Mouse (Mus musculus) thymus, adult 2 months (tissue): ENCODE data around the gene Slc1a2.

Source experiments
- CTCF ChIP-seq: fragments of 200-500 bp; IDR thresholded peaks from 2 replicates; pipeline ENCODE4 v1.5.1; 2012; ENCODE audit warnings: mild to moderate bottlenecking, control low read depth, low read length, moderate library complexity, borderline replicate concordance; ENCODE audit not compliant: control insufficient read depth, poor library complexity, insufficient read depth; ENCODE audit errors: extremely low read depth
- POLR2A ChIP-seq: fragments of 200-500 bp; IDR thresholded peaks from 2 replicates; pipeline ENCODE4 v1.6.1; 2012; ENCODE audit warnings: mild to moderate bottlenecking, low read length, control low read depth, moderate library complexity; ENCODE audit not compliant: control insufficient read depth, poor library complexity, insufficient read depth; ENCODE audit errors: extremely low read depth

- no peak for TF ChIP-seq CTCF
- no peak for TF ChIP-seq POLR2A
These were observed 77.4 kb downstream of the Slc1a2 start for GRCm38 (mm10) chr2:102735811-102736210.
